Mouse (Mus musculus) G1E-ER4 (cell line): ENCODE measurements at regions not wholly inside any gene's neighbourhood (a gene's known extent, or its start where the extent isn't known, plus 50 kb on each side); places are given as distances from the start of the nearest gene placed in this dataset.

ENCODE experiments used
- GATA1 ChIP-seq: IDR thresholded peaks from one replicate; pipeline ENCODE4 v1.8.0; 2012; ENCODE audit warnings: low read length, inconsistent platforms

DNA sequence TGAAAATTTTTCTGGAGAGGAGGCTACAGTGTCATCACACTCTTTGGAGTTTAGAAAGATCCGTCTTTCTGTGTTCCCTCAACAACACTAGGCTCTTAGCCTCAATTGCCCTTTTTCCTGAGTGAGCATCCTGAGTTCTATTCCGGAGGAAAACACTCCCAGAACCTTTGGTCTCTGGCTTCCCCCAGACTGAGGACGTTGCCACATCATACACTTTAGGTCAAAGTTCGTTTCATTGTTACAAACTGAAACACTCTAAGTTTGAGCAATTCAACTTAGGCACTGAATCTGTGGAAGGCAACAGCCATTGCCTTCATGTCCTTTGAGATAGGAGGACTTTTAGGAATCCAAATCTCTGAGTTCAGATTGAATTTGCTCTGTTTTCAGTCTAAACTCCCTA lies 85.0 kb downstream of the Arl4a start:
- no peak for TF ChIP-seq GATA1

DNA sequence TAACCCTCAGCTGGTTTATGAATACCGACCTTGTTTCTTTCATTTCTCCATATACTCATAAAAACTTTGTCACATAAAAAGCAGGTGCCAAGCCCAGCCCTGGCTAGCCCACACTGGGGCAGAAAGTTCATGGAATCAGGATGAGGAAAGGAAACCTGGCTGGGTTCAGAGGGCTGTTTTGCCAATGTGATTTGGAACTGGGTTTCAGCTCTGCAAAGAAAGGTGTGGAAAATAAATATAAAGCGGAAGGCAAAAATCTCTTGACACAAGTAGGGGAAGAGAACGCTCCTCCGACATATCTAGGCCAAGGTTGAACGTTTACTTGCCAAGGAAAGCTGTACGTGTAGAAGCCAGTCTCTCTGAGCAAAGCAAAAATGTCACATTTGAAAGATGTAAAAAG lies 85.9 kb downstream of the Arl4a start:
- TF ChIP-seq GATA1 = no peak

DNA sequence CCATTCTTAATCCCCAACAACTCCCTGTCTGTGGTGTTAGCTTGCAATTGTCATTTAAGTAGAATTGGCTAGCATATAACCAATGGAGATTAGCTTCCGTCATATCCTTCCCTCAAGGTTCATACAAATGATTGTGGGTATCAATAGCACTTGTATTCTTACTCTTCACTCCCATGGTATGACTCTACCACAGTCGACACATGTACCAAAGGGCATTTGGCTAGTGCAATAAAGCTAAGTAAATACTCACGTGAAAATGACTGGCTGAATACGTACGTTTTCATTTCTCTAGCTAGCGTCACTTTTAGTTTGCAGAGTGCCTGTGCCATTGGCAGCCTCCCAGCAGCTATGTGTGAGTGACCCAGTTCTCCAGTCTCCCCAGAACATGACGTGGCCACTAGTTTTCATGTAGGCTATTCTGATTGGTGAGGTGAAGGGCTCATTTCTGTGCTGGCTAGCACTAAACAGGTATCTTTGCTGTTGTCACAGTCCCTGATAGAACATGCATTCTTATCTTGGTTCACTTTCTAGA lies 87.5 kb downstream of the Arl4a start:
- TF ChIP-seq GATA1 = no peak

DNA sequence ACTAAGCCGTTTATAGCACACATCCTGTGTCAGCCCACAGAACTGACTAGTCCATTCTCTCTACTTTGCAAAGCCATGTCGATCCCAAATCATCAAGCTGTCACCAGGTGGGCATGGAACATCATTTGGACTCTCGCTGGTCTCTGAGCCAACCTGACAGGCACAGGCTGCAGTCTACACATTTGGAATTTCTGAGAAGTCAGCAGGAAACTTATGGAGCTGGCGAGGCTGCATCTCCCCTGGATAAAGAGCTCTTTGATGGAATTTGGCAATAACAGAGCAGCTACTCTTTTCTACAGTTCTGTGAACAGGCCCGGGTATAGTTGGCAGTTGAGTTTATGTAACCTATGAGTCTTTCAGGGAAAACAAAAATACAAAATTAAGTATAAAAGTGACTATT lies 94.9 kb downstream of the Arl4a start:
- no peak for TF ChIP-seq GATA1

DNA sequence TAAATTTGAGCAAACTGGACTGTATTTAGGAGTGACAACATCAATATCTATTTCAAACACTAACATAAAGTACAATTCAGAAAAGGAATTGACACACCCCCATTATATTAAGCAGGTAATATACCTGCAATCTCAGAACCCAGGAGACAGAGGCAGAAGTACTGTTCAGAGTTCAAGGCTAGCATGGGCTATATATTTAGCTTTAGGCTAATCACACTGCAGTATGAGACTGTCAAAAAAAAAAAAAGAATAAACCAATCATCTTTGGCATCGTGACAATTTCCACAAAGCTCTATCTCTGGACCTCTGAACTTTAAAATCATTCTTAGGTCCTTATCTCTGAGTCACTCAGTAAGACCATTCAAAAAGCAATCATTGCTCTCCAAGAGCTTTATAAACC lies 96.7 kb downstream of the Arl4a start:
- TF ChIP-seq GATA1 = no peak

GRCm38 (mm10) chr12:39939017-39939416 lies 98.8 kb downstream of the Arl4a start:
- no peak for TF ChIP-seq GATA1

- no peak for TF ChIP-seq GATA1
These were observed 99.6 kb downstream of the Arl4a start for GRCm38 (mm10) chr12:39938211-39938610.

GRCm38 (mm10) chr12:39936331-39936730 lies 101.5 kb downstream of the Arl4a start:
- no peak for TF ChIP-seq GATA1

GRCm38 (mm10) chr12:39935775-39936174 lies 102.0 kb downstream of the Arl4a start:
- TF ChIP-seq GATA1 = no peak

GRCm38 (mm10) chr12:39934877-39935276 lies 102.9 kb downstream of the Arl4a start:
- TF ChIP-seq GATA1 = no peak

GRCm38 (mm10) chr12:39931251-39931650 lies 106.6 kb downstream of the Arl4a start:
- no peak for TF ChIP-seq GATA1

DNA sequence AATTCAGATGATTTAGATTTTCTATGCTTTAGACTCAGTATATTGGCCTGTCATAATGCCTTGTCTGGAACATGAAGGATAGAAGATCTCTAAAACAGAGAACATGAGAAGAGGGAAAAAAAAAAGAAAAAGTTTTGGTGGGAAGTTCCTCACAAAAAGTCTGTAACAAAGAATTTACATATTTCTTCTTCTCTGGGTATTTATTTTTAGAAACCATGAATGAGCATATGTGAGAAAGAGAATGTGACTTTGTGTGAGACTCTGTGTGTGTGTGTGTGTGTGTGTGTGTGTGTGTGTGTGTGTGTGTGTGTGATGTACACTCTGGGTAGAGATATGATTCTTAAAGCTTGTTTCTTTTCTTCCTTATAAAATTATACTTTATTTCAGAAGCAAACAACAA lies 109.9 kb downstream of the Arl4a start:
- no peak for TF ChIP-seq GATA1

GRCm38 (mm10) chr12:39927014-39927413 lies 110.8 kb downstream of the Arl4a start:
- no peak for TF ChIP-seq GATA1

DNA sequence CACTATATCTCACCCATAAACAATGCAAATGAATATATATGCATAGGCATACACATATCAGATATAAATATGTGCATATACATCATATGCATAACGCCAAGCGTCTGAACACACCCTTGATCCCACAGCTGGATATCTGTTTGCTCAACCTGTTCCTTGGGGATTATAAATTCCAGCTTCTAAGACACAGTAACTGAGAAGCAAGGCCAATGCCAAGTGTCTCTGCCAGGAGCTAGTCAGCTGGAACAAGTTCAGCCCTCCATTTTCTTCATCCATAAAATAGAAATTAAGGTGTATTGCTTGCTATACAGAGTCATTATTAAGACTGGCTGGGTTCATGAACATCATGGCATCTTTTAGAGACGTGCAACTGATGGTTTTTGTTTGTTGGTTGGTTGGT lies 116.3 kb downstream of the Arl4a start:
- no peak for TF ChIP-seq GATA1

GRCm38 (mm10) chr12:39920466-39920913 lies 117.3 kb downstream of the Arl4a start:
- no peak for TF ChIP-seq GATA1

DNA sequence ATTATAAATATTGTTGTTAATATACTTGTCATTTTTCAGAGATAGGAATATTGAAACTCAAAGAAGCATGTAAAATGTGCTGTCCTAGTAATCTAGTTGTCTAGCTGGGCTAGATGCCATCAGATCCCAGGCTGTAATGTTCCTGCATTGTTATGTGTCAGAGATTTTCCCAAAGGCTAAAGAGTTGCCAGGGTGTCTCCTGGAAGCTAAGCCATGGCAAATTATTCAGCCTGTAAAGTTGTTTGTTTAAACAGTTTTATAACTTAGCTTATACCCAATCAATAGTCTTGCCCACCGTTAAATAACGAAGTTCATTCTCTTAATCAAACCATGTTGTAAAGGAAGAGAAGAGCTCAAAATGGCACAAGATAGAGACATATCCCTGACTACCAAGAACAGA lies 117.9 kb downstream of the Arl4a start:
- no peak for TF ChIP-seq GATA1

GRCm38 (mm10) chr12:39888493-39888892 lies 149.3 kb downstream of the Arl4a start:
- TF ChIP-seq GATA1 = no peak

GRCm38 (mm10) chr12:39885366-39885765 lies 152.5 kb downstream of the Arl4a start:
- no peak for TF ChIP-seq GATA1
